Comparison of ENCODE assay signal across 15 mouse cellular contexts in the genomic region with DNA sequence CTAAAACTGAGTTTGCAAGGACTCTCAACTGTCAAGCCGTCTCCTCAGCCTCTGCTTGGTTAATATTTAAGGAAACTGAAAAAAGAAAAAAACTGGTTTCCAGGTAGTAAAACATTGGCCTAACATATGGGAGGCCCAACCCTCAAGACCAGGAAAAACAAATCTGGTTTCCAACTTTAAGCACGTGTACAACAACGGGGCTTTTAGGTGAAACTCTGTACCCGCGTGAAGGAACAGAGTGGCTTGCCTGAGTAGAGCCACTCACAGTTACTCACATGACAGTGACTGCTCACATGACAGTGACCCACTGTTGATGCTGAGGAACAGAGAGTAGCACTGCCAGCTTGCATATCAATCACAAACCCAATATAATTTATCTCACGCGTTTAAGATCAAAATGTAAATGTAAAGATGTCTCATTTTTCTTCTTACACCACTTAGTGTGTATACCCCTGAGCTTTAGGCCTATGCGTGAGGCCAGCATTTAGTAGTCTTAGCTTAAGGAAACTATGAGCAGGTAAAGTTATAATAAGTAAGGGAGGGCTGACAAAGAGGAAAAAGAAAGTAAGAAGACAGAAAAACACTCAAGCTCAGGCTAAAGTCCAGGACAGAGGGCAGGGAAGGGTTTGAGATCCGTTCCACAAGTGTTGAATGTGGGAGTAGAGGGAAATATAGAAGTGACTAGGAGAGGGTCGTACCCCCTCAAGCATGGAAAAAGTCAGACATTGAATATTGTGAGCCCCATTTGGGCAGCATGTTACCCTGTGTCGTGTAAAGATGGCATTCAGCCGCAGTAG. TPM values are rescaled to one million over a fixed set of nuclear protein-coding genes. Genes with fewer than 3 reads are reported as not detected.
DNase-seq lines count a peak whose midpoint lies in the region; ATAC-seq and TF ChIP-seq lines count a peak whose summit lies in the region.
"Had no signal": no experiment of that assay in that cellular context is flagged by ENCODE, and none has a peak within 500 bp of the region (broad histone marks: within the 10 kb centered on the region; RNA-seq: fewer than 3 reads in every experiment).

No protein-coding gene starts in this region.

- H3K4me2 ChIP-seq in kidney, embryonic 14.5 days (replicated peaks; ENCODE audit: low read depth, low read length), result no peak overlapping the region
- H3K4me2 ChIP-seq in intestine, embryonic 15.5 days (replicated peaks), result 0 out of 2 replicates have a peak overlapping the region, but pooled peaks have one; percentile 17
- H3K4me2 ChIP-seq in kidney, postnatal 0 days (ENCODE audit: low read length), result no peak overlapping the region
- no peak overlapping the region for H3K4me2 ChIP-seq in stomach, embryonic 15.5 days
- H3K4me2 ChIP-seq in forebrain, embryonic 11.5 days (ENCODE audit: low read depth, low read length, severe bottlenecking), result no peak overlapping the region
- H3K4me2 ChIP-seq: midbrain, embryonic 11.5 days had no signal

- no peaks in the 10 kb centered on the region for H3K36me3 ChIP-seq in kidney, embryonic 14.5 days (ENCODE audit: control insufficient read depth, insufficient read depth, low read length)
- H3K36me3 ChIP-seq in intestine, embryonic 15.5 days, result no peaks in the 10 kb centered on the region
- no peaks in the 10 kb centered on the region for H3K36me3 ChIP-seq in kidney, postnatal 0 days (ENCODE audit: insufficient read depth, low read length)
- H3K36me3 ChIP-seq in stomach, embryonic 15.5 days, result no peaks in the 10 kb centered on the region
- H3K36me3 ChIP-seq in forebrain, embryonic 10.5 days (replicated peaks), result 0 out of 2 replicates have a peak, but pooled peaks cover 2% of the 10 kb centered on the region
- H3K36me3 ChIP-seq in forebrain, embryonic 11.5 days (ENCODE audit: control insufficient read depth, insufficient read depth, low read length), result no peaks in the 10 kb centered on the region

- no peak overlapping the region for H3K9ac ChIP-seq in kidney, embryonic 14.5 days (ENCODE audit: low read depth, low read length)
- no peak overlapping the region for H3K9ac ChIP-seq in intestine, embryonic 15.5 days
- no peak overlapping the region for H3K9ac ChIP-seq in kidney, postnatal 0 days (ENCODE audit: low read depth, low read length)
- H3K9ac ChIP-seq in stomach, embryonic 15.5 days, result no peak overlapping the region
- no peak overlapping the region for H3K9ac ChIP-seq in forebrain, embryonic 11.5 days (ENCODE audit: low read length)

- H3K9me3 ChIP-seq in kidney, embryonic 14.5 days (ENCODE audit: control insufficient read depth, low read length), result no peaks in the 10 kb centered on the region
- H3K9me3 ChIP-seq in intestine, embryonic 15.5 days, result no peaks in the 10 kb centered on the region
- H3K9me3 ChIP-seq in kidney, postnatal 0 days (replicated peaks; ENCODE audit: low read length), result no peaks in the 10 kb centered on the region; the same call in 1 of the 2 replicates
- no peaks in the 10 kb centered on the region for H3K9me3 ChIP-seq in stomach, embryonic 15.5 days
- no peaks in the 10 kb centered on the region for H3K9me3 ChIP-seq in forebrain, embryonic 10.5 days
- H3K9me3 ChIP-seq in forebrain, embryonic 11.5 days (ENCODE audit: control insufficient read depth, low read length), result no peaks in the 10 kb centered on the region

- TF ChIP-seq CTCF in kidney, postnatal 0 days (IDR thresholded peaks at IDR 0.05; ENCODE audit: low read depth), result no peak

- H3K27me3 ChIP-seq in kidney, embryonic 14.5 days (ENCODE audit: control insufficient read depth, insufficient read depth, low read length), result no peaks in the 10 kb centered on the region
- H3K27me3 ChIP-seq in intestine, embryonic 15.5 days (replicated peaks), result no peaks in the 10 kb centered on the region
- H3K27me3 ChIP-seq in kidney, postnatal 0 days (ENCODE audit: insufficient read depth, low read length), result no peaks in the 10 kb centered on the region
- H3K27me3 ChIP-seq in stomach, embryonic 15.5 days (replicated peaks), result no peaks in the 10 kb centered on the region
- H3K27me3 ChIP-seq in forebrain, embryonic 10.5 days (ENCODE audit: poor library complexity, severe bottlenecking), result no peaks in the 10 kb centered on the region
- H3K27me3 ChIP-seq in forebrain, embryonic 11.5 days (ENCODE audit: control insufficient read depth, insufficient read depth, low read length), result no peaks in the 10 kb centered on the region

- no peaks in the 10 kb centered on the region for H3K4me1 ChIP-seq in kidney, embryonic 14.5 days (ENCODE audit: control insufficient read depth, insufficient read depth, low read length)
- H3K4me1 ChIP-seq in intestine, embryonic 15.5 days (replicated peaks), result no peaks in the 10 kb centered on the region
- no peaks in the 10 kb centered on the region for H3K4me1 ChIP-seq in kidney, postnatal 0 days (replicated peaks; ENCODE audit: insufficient read depth, low read length)
- no peaks in the 10 kb centered on the region for H3K4me1 ChIP-seq in stomach, embryonic 15.5 days
- no peaks in the 10 kb centered on the region for H3K4me1 ChIP-seq in forebrain, embryonic 10.5 days
- no peaks in the 10 kb centered on the region for H3K4me1 ChIP-seq in forebrain, embryonic 11.5 days (replicated peaks; ENCODE audit: control insufficient read depth, insufficient read depth, low read length)

- no peak for ATAC-seq in kidney, embryonic 14.5 days (ENCODE audit: low FRiP score, low TSS enrichment)
- peak; percentile 93 for ATAC-seq in intestine, embryonic 15.5 days
- ATAC-seq in kidney, postnatal 0 days (replicated peaks; ENCODE audit: low FRiP score, low read depth), result peak; percentile 93
- 0 out of 2 replicates have a peak, but pooled peaks have one; percentile 35 for ATAC-seq in stomach, embryonic 15.5 days (ENCODE audit: insufficient read depth, low FRiP score, low read depth)
- no peak for ATAC-seq in forebrain, embryonic 11.5 days (replicated peaks; ENCODE audit: low FRiP score)

- peak; percentile 38 for DNase-seq in kidney, adult 11 months
- DNase-seq in kidney, postnatal 0 days (ENCODE audit: low spot score), result no peak
- DNase-seq in forebrain, embryonic 10.5 days (ENCODE audit: extremely low spot score, low spot score), result no peak
- DNase-seq in forebrain, embryonic 11.5 days (ENCODE audit: low spot score), result no peak
- no peak for DNase-seq in urinary bladder, adult 2 months (ENCODE audit: low spot score)
- DNase-seq: adrenal gland, postnatal 25 days; cerebellum, adult 8-10 months; gastrocnemius, postnatal 14 days; lung, postnatal 36 days; right cerebral cortex, adult 18-20 months; thymus, postnatal 4 days had no signal

- H3K27ac ChIP-seq in kidney, embryonic 14.5 days (ENCODE audit: low read depth, low read length), result no peak overlapping the region
- peak overlapping the region; percentile 44; the same call in 1 of the 2 replicates for H3K27ac ChIP-seq in intestine, embryonic 15.5 days
- H3K27ac ChIP-seq in kidney, postnatal 0 days, result peak overlapping the region; percentile 19; the same call in 1 of the 2 replicates
- H3K27ac ChIP-seq in stomach, embryonic 15.5 days, result no peak overlapping the region
- H3K27ac ChIP-seq in forebrain, embryonic 10.5 days, result no peak overlapping the region
- H3K27ac ChIP-seq in forebrain, embryonic 11.5 days (ENCODE audit: low read depth, low read length), result no peak overlapping the region

- 60% methylated on average over 12 of the region's 12 CpGs for WGBS in kidney, embryonic 14.5 days
- 64% methylated on average over 12 of the region's 12 CpGs for WGBS in intestine, embryonic 15.5 days
- 56% methylated on average over 12 of the region's 12 CpGs for WGBS in kidney, postnatal 0 days
- WGBS in stomach, embryonic 15.5 days, result 75% methylated on average over 12 of the region's 12 CpGs
- WGBS in forebrain, embryonic 10.5 days, result 91% methylated on average over 12 of the region's 12 CpGs
- 88% methylated on average over 12 of the region's 12 CpGs for WGBS in forebrain, embryonic 11.5 days

- no peak overlapping the region for H3K4me3 ChIP-seq in kidney, embryonic 14.5 days (ENCODE audit: low read length)
- no peak overlapping the region for H3K4me3 ChIP-seq in intestine, embryonic 15.5 days (replicated peaks)
- H3K4me3 ChIP-seq in kidney, postnatal 0 days (replicated peaks; ENCODE audit: low read depth, low read length), result no peak overlapping the region
- no peak overlapping the region for H3K4me3 ChIP-seq in stomach, embryonic 15.5 days (replicated peaks)
- H3K4me3 ChIP-seq in forebrain, embryonic 10.5 days, result no peak overlapping the region
- no peak overlapping the region for H3K4me3 ChIP-seq in forebrain, embryonic 11.5 days (ENCODE audit: low read depth, low read length)

RNA-seq across cellular contexts. Expression of gene Tnfaip3, which starts 19.8 kb away (rescaled TPM):
- 1.1 and 3.5 TPM in 2 replicates for polyA plus RNA-seq in kidney, embryonic 14.5 days (2014; fragmentation: Nextera tagmentation; extraction: Ambion mirVana)
- 3.4 and 3.9 TPM in 2 replicates for polyA plus RNA-seq in intestine, embryonic 15.5 days (2015; fragmentation: Nextera tagmentation; extraction: Ambion mirVana)
- 2.5 and 2.6 TPM in 2 replicates for polyA plus RNA-seq in kidney, postnatal 0 days (2015; fragmentation: Nextera tagmentation; extraction: Ambion mirVana)
- polyA plus RNA-seq in stomach, embryonic 15.5 days (2015; fragmentation: Nextera tagmentation; extraction: Ambion mirVana), result 2.6 TPM in 2 replicates
- polyA plus RNA-seq in forebrain, embryonic 10.5 days (2016; fragmentation: Nextera tagmentation; extraction: Ambion mirVana), result 1.00 and 1.1 TPM in 2 replicates
- polyA plus RNA-seq in forebrain, embryonic 11.5 days (2014; fragmentation: Nextera tagmentation; extraction: Ambion mirVana), result 1.2 and 1.5 TPM in 2 replicates
- 3.7 and 4.4 TPM in 2 replicates for polyA plus RNA-seq in urinary bladder, adult 2 months (2012; rRNA removed)

Comparison
In these comparisons a context has a peak if more than half of its experiments do, and no peak if none do; other contexts are left out.
1. ATAC-seq: peak in intestine, embryonic 15.5 days (single experiment), kidney, postnatal 0 days (single experiment) and stomach, embryonic 15.5 days (single experiment); none in kidney, embryonic 14.5 days (single experiment) and forebrain, embryonic 11.5 days (single experiment).
2. H3K27ac ChIP-seq: peak in intestine, embryonic 15.5 days (single experiment) and kidney, postnatal 0 days (single experiment); none in kidney, embryonic 14.5 days (single experiment), stomach, embryonic 15.5 days (single experiment), forebrain, embryonic 10.5 days (single experiment) and forebrain, embryonic 11.5 days (single experiment).